Mouse (Mus musculus): ENCODE data around the gene Hlx.

GRCm38 (mm10) chr1:184724551-184725317 is 7.7 kb downstream of the Hlx start:
- TF ChIP-seq ZNF384 (IDR thresholded peaks at IDR 0.05; ENCODE audit: low read depth, low read length): no peak
- TF ChIP-seq MAFK (IDR thresholded peaks at IDR 0.05; ENCODE audit: insufficient read depth, low read depth, low read length): no peak
- TF ChIP-seq HCFC1 (IDR thresholded peaks at IDR 0.05; ENCODE audit: borderline replicate concordance, insufficient read depth, low read length): no peak
- TF ChIP-seq CHD2 (IDR thresholded peaks at IDR 0.05; ENCODE audit: low read depth, low read length): no peak
